Mouse (Mus musculus): ENCODE measurements at regions not wholly inside any gene's neighbourhood (a gene's known extent, or its start where the extent isn't known, plus 50 kb on each side); places are given as distances from the start of the nearest gene placed in this dataset.
"Not testable (repeated sequence)": the region's sequence is repeated elsewhere in the genome, so short reads cannot be mapped to it uniquely, and the experiment has no call there.

DNA sequence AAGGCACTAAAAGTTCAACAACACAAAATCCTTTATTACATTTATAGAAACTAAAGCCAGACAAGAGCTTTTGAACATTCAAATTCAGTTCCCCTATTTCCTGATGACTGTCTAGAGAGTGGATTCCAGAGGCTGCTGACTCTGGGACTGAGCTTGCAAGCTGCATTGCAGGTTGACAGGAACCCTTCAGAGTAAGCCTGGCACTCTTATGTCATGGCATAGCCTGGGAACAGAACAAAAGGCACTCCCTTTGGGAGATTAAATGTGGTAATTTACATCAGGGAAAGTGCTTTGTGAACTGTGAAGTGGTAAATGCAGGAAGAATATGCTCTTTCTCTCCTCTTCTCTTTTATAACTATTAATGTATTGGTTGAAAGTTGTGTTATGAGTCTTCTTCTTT, 847.3 kb downstream of the Bcl11a start:
- no peak for DNase-seq

GRCm38 (mm10) chr11:24943646-24944045, 865.8 kb downstream of the Bcl11a start:
- no peak for DNase-seq

DNA sequence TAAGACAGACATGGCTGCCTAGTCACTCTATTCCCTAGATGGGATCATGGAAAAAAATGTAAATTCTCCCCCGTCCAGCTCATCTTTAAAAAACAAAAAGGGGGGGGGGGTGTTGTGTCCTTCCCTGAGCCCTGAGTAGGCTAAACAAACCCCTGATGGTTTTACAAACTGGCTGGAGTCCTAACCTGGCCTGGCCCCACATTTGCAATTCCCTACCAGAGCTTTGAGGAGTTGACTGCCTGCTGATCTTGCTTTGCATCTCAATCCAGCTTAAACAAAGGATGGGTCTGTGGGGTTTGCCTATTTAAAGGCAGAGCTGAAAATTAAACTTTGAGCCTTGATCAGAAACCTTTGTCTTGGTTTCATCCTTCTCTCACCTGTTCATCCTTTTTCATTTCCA, 873.3 kb downstream of the Bcl11a start:
- no peak for DNase-seq

DNA sequence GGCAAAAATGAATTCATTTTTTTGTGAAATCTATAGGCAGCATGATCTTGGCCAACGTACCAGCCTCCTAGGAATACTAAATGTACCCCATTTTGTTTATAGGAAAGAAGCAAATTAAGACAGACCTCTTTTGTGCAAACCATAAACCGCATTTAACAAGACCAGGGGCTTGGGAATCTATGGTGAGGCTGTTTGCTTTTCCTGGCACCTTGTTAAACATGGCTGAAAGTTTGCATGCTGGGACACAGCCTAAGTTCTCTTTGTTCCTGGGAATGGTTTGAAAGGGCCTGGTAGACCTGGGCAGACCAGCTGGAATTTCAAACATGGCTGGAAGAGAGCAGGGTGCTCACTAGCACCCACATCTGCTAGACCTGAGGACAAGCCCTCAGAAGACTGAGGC, 894.5 kb downstream of the Bcl11a start:
- no peak for DNase-seq

- no peak for DNase-seq
These were observed 902.4 kb downstream of the Bcl11a start for GRCm38 (mm10) chr11:24980193-24980665.

DNA sequence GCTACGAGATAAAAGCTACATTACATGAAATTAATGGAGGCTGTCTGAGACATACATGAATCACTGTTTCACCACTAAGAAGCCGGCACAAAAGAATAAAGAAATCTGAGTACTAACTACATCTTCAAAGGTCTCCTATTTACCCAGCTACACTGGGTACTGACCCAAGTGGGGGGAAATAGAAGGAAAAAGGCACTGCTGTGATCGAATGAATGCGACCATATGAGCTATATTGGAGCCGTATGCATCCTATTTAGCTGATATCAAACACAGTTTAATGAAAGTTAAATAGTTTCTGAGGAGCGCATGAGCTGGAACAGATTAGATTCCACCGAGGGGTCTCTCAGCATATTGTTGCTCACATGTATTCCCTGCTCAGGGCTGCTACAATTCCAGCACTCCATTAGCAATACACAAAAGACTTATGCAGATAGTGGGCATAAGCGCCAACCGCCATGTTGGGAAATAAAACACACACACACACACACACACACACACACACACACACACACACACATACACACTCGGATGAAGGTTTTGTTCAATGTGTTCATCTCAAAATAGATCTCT, 905.3 kb downstream of the Bcl11a start:
- no peak for DNase-seq

GRCm38 (mm10) chr11:25005491-25005890, 927.6 kb downstream of the Bcl11a start:
- DNase-seq = peak; percentile 33

GRCm38 (mm10) chr11:25026786-25027185, 948.9 kb downstream of the Bcl11a start:
- peak; percentile 5 for DNase-seq

DNA sequence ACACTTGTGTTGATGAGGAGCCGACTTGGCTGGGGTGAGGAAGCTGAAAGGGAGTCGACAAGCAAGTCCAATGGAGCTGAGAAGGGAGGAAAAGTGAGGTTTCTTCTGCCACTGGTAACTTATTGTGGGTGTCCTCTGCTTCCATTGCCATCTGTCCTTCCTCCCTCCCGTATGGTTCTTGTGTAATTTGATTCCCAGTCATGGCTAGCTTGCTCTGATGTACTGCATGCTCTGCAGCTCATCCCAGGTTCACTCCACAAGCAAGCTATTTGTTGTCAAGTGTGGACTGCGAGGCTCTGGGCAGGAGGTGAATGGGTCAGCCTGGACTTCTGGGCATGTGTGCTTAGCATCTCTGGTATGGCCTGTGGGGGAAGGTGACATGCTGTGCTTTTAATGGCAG, 963.1 kb downstream of the Bcl11a start:
- DNase-seq = peak; percentile 28

- no peak for DNase-seq
These were observed 964.9 kb downstream of the Bcl11a start for GRCm38 (mm10) chr11:25042763-25043162.

DNA sequence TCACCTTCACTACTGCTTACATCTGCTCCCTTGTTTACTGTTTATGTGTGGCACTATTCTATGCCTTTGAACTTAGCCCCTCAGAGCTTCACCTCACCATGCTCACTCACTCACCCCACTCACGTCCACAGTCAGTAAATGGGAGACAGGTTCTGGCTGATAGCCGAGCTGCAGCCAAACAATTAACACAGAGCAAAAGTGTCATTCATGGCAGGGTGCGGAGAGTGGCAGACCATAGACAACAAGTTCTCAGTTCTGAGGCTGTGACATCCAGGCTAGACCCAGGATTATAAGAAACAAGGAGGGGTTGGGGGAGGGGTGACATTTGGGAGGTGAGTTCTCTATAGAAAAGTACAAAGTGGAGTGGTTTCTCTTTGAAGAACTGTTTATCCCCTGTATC, 967.5 kb downstream of the Bcl11a start:
- peak; percentile 31 for DNase-seq

DNA sequence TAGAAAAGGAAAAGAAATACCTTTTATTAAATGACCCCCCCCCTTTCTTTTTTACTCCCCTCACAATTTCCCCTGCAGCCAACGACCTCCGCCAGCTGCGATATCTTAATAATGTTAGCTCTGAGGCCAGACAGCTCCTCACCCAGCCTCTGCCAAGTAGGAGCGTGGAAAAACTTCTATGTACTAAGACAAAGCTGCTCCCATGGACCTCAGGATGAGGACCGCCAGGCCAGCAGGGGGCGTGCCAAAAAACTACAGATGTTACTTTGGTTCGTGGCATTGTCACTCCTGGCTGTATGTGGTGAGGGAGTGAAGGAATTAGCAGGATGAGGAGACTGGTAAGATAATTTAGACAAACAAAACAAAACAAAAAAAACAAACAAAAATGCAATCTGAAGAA, 968.1 kb downstream of the Bcl11a start:
- DNase-seq = peak; percentile 42

DNA sequence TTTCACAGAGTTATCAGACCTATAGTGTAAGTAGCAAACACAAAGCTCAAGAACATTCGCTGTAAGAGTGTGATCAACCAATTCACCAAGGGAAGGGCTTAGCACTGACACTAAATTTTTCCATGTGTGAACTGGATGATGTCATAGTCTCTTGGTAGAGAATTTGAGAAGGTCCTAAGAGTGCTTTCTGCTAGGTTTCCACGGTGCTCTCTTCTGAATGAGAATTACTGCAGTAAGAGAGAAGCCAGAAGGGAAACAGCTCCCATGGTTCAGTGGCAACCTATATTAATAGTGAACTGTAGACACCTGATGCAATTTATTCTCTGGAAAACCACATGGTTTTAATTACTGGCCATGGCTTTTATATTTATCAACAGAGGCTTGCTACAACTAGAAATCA, 977.8 kb downstream of the Bcl11a start:
- DNase-seq = peak; percentile 17

DNA sequence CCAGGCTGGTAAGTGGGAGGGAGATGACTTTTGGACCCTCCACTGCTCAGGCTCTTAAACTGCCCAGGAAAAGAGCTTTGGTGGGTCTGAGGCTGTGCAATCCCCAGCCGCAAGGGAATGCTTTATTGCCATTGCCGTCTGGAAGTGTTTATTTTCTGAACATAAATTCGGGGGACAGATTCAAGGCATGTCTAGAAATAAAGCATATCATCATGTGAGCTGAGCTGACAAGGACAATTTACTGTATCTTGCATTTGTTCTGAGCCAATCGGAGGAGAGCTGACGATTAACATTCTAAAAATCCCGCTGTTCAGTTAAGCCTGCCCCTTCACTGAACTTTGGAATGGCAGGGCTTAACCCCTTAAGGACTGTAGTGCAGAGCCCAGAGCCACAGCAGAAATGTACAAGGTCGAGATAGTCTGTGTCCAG, 979.3 kb downstream of the Bcl11a start:
- DNase-seq = peak; percentile 81

DNA sequence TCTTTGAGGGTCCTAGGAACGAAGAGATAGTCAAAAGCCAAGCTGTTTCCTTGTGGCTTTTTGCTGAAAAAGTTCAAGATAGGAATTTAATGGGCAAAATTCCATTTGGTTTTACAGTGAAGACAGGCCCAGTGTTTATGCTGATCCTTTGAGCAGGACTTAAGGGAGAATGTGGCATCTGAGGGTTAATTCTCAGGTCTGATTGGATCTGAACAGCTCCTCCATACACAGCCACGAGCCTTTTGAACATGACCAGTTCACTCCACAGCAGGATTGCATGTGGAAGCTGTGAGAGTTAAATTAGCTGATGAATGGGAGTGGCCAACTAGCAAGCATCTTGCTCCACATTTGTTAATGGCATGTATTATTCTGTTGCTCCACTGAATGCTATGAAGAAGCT, 979.7 kb downstream of the Bcl11a start:
- peak; percentile 50 for DNase-seq

GRCm38 (mm10) chr11:25063042-25063441, 985.2 kb downstream of the Bcl11a start:
- peak; percentile 25 for DNase-seq

GRCm38 (mm10) chr11:25063978-25064377, 986.1 kb downstream of the Bcl11a start:
- peak; percentile 47 for DNase-seq

- not testable (repeated sequence) for DNase-seq
These were observed 1022.1 kb downstream of the Bcl11a start for GRCm38 (mm10) chr11:25099976-25100375.

GRCm38 (mm10) chr11:25104432-25104831, 1026.6 kb downstream of the Bcl11a start:
- DNase-seq = peak; percentile 80

DNA sequence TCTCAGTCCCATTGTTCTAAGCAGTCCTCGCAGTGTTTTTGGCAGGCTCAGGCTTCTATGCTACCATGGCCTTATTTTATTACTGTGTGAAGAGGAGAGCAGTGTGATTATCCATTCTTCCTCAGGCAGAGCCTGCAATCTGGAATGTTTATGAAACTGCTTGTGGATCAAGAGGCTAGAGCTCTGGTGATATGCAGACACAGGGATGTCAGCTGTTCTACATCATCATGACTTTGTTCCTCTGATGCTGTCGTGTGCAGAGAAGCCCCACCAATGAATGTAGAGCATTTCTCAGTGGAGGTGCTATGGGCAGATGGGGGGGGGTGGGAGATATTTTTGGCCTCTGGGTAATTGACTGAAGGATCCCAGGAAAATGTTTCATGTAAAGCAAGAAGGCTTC, 1046.6 kb downstream of the Bcl11a start:
- no peak for DNase-seq

DNA sequence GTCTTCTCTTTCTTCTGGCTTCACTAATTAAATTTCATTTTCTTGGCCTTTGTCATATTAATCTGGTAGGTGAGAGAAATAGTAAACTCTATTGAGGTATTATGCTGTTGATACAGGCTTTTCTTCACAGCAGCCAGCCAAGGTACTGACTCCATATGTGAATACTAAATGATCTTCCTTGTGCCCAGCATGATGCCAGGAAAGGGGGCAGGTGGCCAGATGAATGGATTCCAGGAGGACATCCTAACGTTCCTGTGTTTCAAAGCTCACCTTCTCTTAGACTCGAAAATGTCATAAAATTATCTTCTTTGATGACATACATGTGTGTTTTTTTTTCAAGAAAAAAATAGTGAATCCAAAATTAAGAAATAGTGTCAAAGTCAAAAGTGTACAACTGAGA, 1064.4 kb downstream of the Bcl11a start:
- no peak for DNase-seq

- DNase-seq = no peak
These were observed 1065.0 kb downstream of the Bcl11a start for GRCm38 (mm10) chr11:25142833-25143232.

DNA sequence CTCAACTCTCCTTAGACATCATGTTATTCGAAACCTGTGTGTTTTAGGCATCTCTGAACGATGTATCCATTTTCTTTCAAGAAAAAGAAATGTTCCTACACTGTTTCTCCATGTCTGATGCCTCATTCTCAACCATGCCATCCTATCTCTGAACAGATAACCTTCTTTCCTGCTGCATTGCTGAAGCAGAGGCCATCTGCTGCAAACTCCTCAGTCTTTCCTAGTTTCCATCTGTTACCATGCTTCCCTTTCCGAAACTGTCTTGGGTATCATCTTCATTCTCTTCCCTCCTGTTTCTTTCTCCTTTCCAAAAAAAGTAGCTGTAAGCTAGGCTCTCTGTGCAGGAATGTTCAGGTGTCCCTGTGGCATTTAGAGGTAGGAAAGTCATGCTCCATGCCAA, 1063.3 kb downstream of the 5730522E02Rik start:
- DNase-seq = no peak

DNA sequence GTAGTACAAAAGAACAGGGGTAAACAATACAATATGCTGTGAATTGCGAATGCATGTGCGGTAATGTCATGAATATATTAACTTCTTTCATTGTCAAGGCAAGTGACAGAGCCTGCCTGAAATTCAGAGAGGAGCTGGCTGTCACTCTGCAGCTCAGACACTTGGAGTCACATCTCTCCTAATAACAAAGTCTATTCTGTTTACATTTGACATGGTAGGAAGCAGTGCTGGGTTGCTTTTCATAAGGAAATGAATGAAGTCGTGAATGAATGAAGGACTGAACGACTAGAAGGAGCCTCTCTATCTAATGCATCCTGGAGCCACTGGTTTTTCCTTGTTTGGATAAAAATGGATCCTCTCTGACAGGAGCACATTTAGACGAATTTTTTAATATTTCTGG, 1053.9 kb downstream of the 5730522E02Rik start:
- peak; percentile 10 for DNase-seq

DNA sequence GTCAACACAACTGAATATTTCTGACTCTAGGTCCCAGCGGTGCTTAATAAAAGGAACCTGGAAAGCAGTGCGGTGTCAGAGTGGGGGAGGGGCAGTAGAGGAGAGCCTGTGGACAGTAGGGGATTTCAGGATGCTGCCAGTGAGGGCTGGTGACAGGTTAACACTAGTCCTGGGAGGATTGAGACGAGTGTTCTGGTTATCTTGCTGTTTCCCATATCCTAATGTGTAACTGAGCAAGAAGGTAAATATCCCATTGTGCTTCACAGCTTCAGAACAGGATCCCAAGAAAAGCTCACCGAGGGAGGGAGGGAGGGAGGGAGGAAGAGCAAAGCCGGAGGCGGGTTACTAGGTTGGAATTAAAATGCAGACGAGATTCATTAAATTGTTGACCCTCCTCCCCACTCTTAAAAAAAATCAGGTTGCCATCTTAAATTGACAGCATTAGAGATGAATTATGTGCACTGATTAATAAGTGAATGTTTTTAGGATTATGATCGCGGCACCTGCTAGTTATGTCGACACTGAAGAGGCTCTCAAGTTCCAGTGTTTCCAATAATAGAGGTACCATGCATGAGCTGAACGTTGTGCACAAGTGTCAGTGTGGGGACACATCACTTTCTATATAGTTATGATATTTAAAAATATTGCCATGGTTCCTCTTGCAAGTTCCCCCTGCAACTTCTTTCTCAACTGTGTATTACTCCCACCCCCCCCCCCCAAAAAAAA, 1053.3 kb downstream of the 5730522E02Rik start:
- DNase-seq = peak; percentile 36

Data from embryo, embryonic 11 days (tissue).